Mouse (Mus musculus) embryonic facial prominence, embryonic 15.5 days (tissue): Measurements from ENCODE around the gene Fbxo17. TPM values are rescaled to one million over a fixed set of nuclear protein-coding genes. Genes with fewer than 3 reads are reported as not detected.

Experiments used
- ATAC-seq: fragments of 200-750 bp; cut with Nextera tagmentation; 2 replicates; pipeline ENCODE4 v1.8.0; 2017; ENCODE audit warnings: low read depth, moderate TSS enrichment; ENCODE audit not compliant: insufficient number of reproducible peaks, low FRiP score, low TSS enrichment
- H3K27ac ChIP-seq: fragments of 300-500 bp; sonication (generic); replicated peaks from 2 replicates; pipeline ENCODE4 v1.5.1; 2015; ENCODE audit warnings: mild to moderate bottlenecking, inconsistent platforms
- H3K27me3 ChIP-seq: fragments of 300-500 bp; sonication (generic); 2 replicates; pipeline ENCODE4 v1.6.1; 2015; ENCODE audit warnings: inconsistent platforms
- H3K36me3 ChIP-seq: fragments of 300-500 bp; sonication (generic); 2 replicates; pipeline ENCODE4 v1.6.1; 2015; ENCODE audit warnings: mild to moderate bottlenecking, inconsistent platforms
- H3K4me1 ChIP-seq: fragments of 300-500 bp; sonication (generic); 2 replicates; pipeline ENCODE4 v1.6.1; 2015; ENCODE audit warnings: inconsistent platforms
- H3K4me2 ChIP-seq: fragments of 300-500 bp; sonication (generic); replicated peaks from 2 replicates; pipeline ENCODE4 v1.6.1; 2015; ENCODE audit warnings: mild to moderate bottlenecking, inconsistent platforms
- H3K4me3 ChIP-seq: fragments of 300-500 bp; sonication (generic); replicated peaks from 2 replicates; pipeline ENCODE4 v1.5.1; 2015; ENCODE audit warnings: mild to moderate bottlenecking, inconsistent platforms
- H3K9ac ChIP-seq: fragments of 300-500 bp; sonication (generic); 2 replicates; pipeline ENCODE4 v1.6.1; 2015; ENCODE audit warnings: inconsistent platforms
- H3K9me3 ChIP-seq: fragments of 300-500 bp; sonication (generic); replicated peaks from 2 replicates; pipeline ENCODE4 v1.6.1; 2016; ENCODE audit warnings: inconsistent platforms
- WGBS: fragments of 180-500 bp; shearing (Covaris S2); methylation state at CpG from one replicate; pipeline ENCODE4 v1.1.7; 2015; 5-methylcytosine and 5-hydroxymethylcytosine counted together
- polyA plus RNA-seq: library from polyadenylated mRNA; unstranded; fragments of >200 nt; fragmentation: Nextera tagmentation; extraction: Ambion mirVana; gene quantifications from 2 replicates; pipeline ENCODE4 v1.2.1, GENCODE M21; 2015

Fbxo17 gene
- polyA plus RNA-seq, 1 experiment from 2014 or later = 32.3 TPM

GRCm38 (mm10) chr7:28741368-28741708, 24.7 kb downstream of the Fbxo17 start:
- peaks cover 51% of the 10 kb centered on the region for H3K36me3 ChIP-seq
- WGBS = under 1% methylated on average over 13 of the region's 13 CpGs
- H3K4me2 ChIP-seq = peak overlapping the region; percentile 80
- H3K27me3 ChIP-seq = no peaks in the 10 kb centered on the region
- no peak for ATAC-seq
- H3K4me1 ChIP-seq = peaks cover 14% of the 10 kb centered on the region
- peak overlapping the region; percentile 77 for H3K4me3 ChIP-seq
- peak overlapping the region; percentile 81 for H3K27ac ChIP-seq
- H3K9me3 ChIP-seq = no peaks in the 10 kb centered on the region
- peak overlapping the region; percentile 52 for H3K9ac ChIP-seq

GRCm38 (mm10) chr7:28741709-28742438, 25.3 kb downstream of the Fbxo17 start, which contains the start of the genes Mrps12 and Sars2:
TSS of gene Mrps12 (minus strand) at chr7:28741820.
TSS of gene Sars2 (plus strand) at chr7:28741992.
- Histone ChIP-seq H3K4me2 (peak within 1 kb of the TSS; percentile 80), H3K27ac (peak within 1 kb of the TSS; percentile 94), H3K9me3 (no peaks in the 10 kb centered on the region), H3K4me1 (peaks cover 14% of the 10 kb centered on the region), H3K4me3 (peak within 1 kb of the TSS; percentile 77), H3K27me3 (no peaks in the 10 kb centered on the region), H3K36me3 (peaks cover 46% of the 10 kb centered on the region), H3K9ac (peak within 1 kb of the TSS; percentile 60)
- peak; percentile 98 for ATAC-seq
- 0% methylated on average over 39 of the region's 39 CpGs for WGBS

DNA sequence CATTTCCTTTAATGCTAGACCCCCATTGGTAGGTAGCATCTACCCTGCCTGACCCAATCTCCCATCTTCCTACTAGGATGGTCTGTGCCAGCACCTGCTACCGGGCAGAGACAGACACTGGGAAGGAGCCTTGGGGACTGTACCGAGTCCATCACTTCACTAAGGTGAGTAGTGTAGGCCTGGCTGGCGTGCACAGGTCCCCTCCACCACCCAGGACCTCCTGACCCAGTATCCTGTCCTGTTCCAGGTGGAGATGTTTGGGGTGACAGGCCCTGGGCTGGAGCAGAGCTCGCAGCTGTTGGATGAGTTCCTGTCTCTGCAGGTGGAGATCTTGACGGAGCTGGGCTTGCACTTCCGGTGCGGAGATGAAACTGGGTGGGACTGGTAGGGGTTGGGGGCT, 33.3 kb downstream of the Fbxo17 start:
- Histone ChIP-seq H3K27ac (no peak overlapping the region), H3K4me1 (peaks cover 5% of the 10 kb centered on the region; the same call in 1 of the 2 replicates), H3K27me3 (no peaks in the 10 kb centered on the region), H3K4me3 (no peak overlapping the region), H3K9me3 (no peaks in the 10 kb centered on the region), H3K36me3 (peaks cover 27% of the 10 kb centered on the region), H3K4me2 (no peak overlapping the region), H3K9ac (no peak overlapping the region)
- 92% methylated on average over 7 of the region's 7 CpGs for WGBS
- ATAC-seq = no peak

- H3K36me3 ChIP-seq = peaks cover 46% of the 10 kb centered on the region
- 2% methylated on average over 17 of the region's 17 CpGs for WGBS
- H3K4me1 ChIP-seq = peaks cover 9% of the 10 kb centered on the region
- peak; percentile 36; the same call in 1 of the 2 replicates for ATAC-seq
- peak within 1 kb of the TSS; percentile 32; the same call in 1 of the 2 replicates for H3K4me2 ChIP-seq
- peaks cover 10% of the 10 kb centered on the region for H3K27me3 ChIP-seq
- no peak within 1 kb of the TSS for H3K9ac ChIP-seq
- H3K9me3 ChIP-seq = no peaks in the 10 kb centered on the region
- no peak within 1 kb of the TSS for H3K27ac ChIP-seq
- no peak within 1 kb of the TSS for H3K4me3 ChIP-seq
These were observed 39.5 kb downstream of the Fbxo17 start, which contains the start of gene Ccer2 for GRCm38 (mm10) chr7:28756079-28756478. TSS of gene Ccer2 (plus strand) at chr7:28756174.

- H3K9me3 ChIP-seq = no peaks in the 10 kb centered on the region
- no peak overlapping the region for H3K4me2 ChIP-seq
- peaks cover 9% of the 10 kb centered on the region for H3K4me1 ChIP-seq
- peaks cover 50% of the 10 kb centered on the region for H3K36me3 ChIP-seq
- no peak for ATAC-seq
- H3K27me3 ChIP-seq = peaks cover 10% of the 10 kb centered on the region
- 80% methylated on average over 13 of the region's 13 CpGs for WGBS
- no peak overlapping the region for H3K9ac ChIP-seq
- no peak overlapping the region for H3K27ac ChIP-seq
- no peak overlapping the region for H3K4me3 ChIP-seq
These were observed 42.0 kb downstream of the Fbxo17 start for GRCm38 (mm10) chr7:28758623-28759022.

- peaks cover 45% of the 10 kb centered on the region for H3K36me3 ChIP-seq
These were observed 45.3 kb downstream of the Fbxo17 start for GRCm38 (mm10) chr7:28761907-28762306.

GRCm38 (mm10) chr7:28765211-28765610, 48.6 kb downstream of the Fbxo17 start:
- Histone ChIP-seq H3K27me3 (no peaks in the 10 kb centered on the region), H3K4me3 (peak overlapping the region; percentile 73), H3K9ac (no peak overlapping the region), H3K36me3 (peaks cover 21% of the 10 kb centered on the region), H3K9me3 (no peaks in the 10 kb centered on the region), H3K27ac (no peak overlapping the region), H3K4me2 (peak overlapping the region; percentile 58), H3K4me1 (peaks cover 22% of the 10 kb centered on the region)
- WGBS = 82% methylated on average over 6 of the region's 6 CpGs
- ATAC-seq = no peak

More at GRCm38 (mm10) chr7:28761907-28762306, 45.3 kb downstream of the Fbxo17 start:
- Histone ChIP-seq H3K4me2 (no peak overlapping the region), H3K4me3 (no peak overlapping the region), H3K27ac (no peak overlapping the region), H3K9ac (no peak overlapping the region), H3K27me3 (no peaks in the 10 kb centered on the region), H3K4me1 (peaks cover 11% of the 10 kb centered on the region), H3K9me3 (no peaks in the 10 kb centered on the region)
- 90% methylated on average over 9 of the region's 9 CpGs for WGBS
- ATAC-seq = no peak

DNA sequence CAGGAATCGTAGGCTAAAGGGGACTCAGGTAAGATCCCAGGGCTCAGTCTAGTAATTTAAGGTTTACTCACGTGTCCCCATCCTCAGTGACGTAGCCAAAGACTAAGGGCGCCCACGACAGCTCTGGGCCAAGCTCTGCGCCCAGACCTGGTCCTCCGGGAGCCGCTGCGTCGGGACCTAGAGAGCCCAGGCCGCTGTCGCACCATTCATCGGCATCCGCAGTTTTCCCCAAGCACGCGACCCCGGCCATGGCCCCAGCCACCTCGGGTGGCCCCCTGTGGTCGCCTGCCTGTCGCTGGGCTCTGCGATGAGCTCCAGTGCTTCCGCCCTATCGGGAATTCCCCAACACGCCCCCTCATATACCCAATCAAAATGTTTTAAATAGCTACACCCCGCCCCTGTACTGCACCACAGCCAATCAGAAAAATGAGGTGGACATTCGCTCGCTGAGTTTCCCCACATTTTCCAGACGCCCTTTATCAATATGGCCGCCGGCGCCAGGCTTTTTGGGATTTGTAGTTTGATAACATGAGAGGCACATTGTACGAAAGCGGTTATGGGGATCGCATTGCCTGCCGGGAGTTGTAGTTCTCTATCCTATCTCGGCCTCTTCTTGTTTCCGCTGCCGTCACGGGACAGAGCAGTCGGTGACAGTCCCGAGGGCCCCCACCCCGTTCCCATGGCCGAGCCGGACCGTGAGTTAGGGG, 49.7 kb downstream of the Fbxo17 start, which contains the start of gene Sirt2:
TSS of gene Sirt2 (plus strand) at position 563 of the 707 bp plus-strand sequence.
- H3K4me1 ChIP-seq = peaks cover 22% of the 10 kb centered on the region
- ATAC-seq = peak; percentile 97
- WGBS = under 1% methylated on average over 45 of the region's 45 CpGs
- no peaks in the 10 kb centered on the region for H3K27me3 ChIP-seq
- peak within 1 kb of the TSS; percentile 58 for H3K4me2 ChIP-seq
- H3K36me3 ChIP-seq = peaks cover 10% of the 10 kb centered on the region
- H3K27ac ChIP-seq = no peak within 1 kb of the TSS
- H3K4me3 ChIP-seq = peak within 1 kb of the TSS; percentile 73
- H3K9me3 ChIP-seq = no peaks in the 10 kb centered on the region
- peak within 1 kb of the TSS; percentile 69 for H3K9ac ChIP-seq

GRCm38 (mm10) chr7:28766910-28767309, 50.3 kb downstream of the Fbxo17 start:
- no peak for ATAC-seq
- 2% methylated on average over 14 of the region's 14 CpGs for WGBS
- Histone ChIP-seq H3K9me3 (no peaks in the 10 kb centered on the region), H3K4me3 (peak overlapping the region; percentile 73), H3K27ac (no peak overlapping the region), H3K4me2 (peak overlapping the region; percentile 52), H3K4me1 (peaks cover 22% of the 10 kb centered on the region), H3K36me3 (peaks cover 5% of the 10 kb centered on the region), H3K27me3 (no peaks in the 10 kb centered on the region), H3K9ac (peak overlapping the region; percentile 69)

- Histone ChIP-seq H3K27ac (no peak within 1 kb of the TSS), H3K27me3 (no peaks in the 10 kb centered on the region), H3K4me2 (peak within 1 kb of the TSS; percentile 58), H3K4me3 (peak within 1 kb of the TSS; percentile 73), H3K9me3 (no peaks in the 10 kb centered on the region), H3K36me3 (0 out of 2 replicates have a peak, but pooled peaks cover 7% of the 10 kb centered on the region), H3K4me1 (peaks cover 22% of the 10 kb centered on the region), H3K9ac (peak within 1 kb of the TSS; percentile 69)
- ATAC-seq = no peak
- WGBS = 59% methylated on average over 7 of the region's 7 CpGs
These were observed 50.9 kb downstream of the Fbxo17 start, which contains the start of gene Nfkbib for GRCm38 (mm10) chr7:28767462-28767965. TSS of gene Nfkbib (minus strand) at chr7:28767512.

- 0 out of 2 replicates have a peak, but pooled peaks cover 15% of the 10 kb centered on the region for H3K36me3 ChIP-seq
- WGBS = 86% methylated on average over 9 of the region's 9 CpGs
- H3K4me3 ChIP-seq = no peak overlapping the region
- H3K9me3 ChIP-seq = no peaks in the 10 kb centered on the region
- no peak overlapping the region for H3K9ac ChIP-seq
- H3K27ac ChIP-seq = no peak overlapping the region
- H3K4me2 ChIP-seq = no peak overlapping the region
- ATAC-seq = no peak
- no peaks in the 10 kb centered on the region for H3K27me3 ChIP-seq
- peaks cover 22% of the 10 kb centered on the region for H3K4me1 ChIP-seq
These were observed 52.9 kb downstream of the Fbxo17 start for GRCm38 (mm10) chr7:28769414-28769958.
